Mouse (Mus musculus): ENCODE measurements at regions not wholly inside any gene's neighbourhood (a gene's known extent, or its start where the extent isn't known, plus 50 kb on each side); places are given as distances from the start of the nearest gene placed in this dataset.

GRCm38 (mm10) chr16:62981821-62982220 is 127.7 kb downstream of the Pros1 start:
- DNase-seq (ENCODE audit: low spot score), result no peak

- DNase-seq (ENCODE audit: low spot score), result no peak
Observed at GRCm38 (mm10) chr16:62982558-62982957, 128.5 kb downstream of the Pros1 start.

GRCm38 (mm10) chr16:62995555-62995954 is 141.4 kb downstream of the Pros1 start:
- DNase-seq (ENCODE audit: low spot score), result no peak

- DNase-seq (ENCODE audit: low spot score), result no peak
Observed at GRCm38 (mm10) chr16:63011151-63011734, 157.1 kb downstream of the Pros1 start.

- DNase-seq (ENCODE audit: low spot score), result no peak
Observed at GRCm38 (mm10) chr16:63014453-63014852, 160.3 kb downstream of the Pros1 start.

- no peak for DNase-seq (ENCODE audit: low spot score)
Observed at GRCm38 (mm10) chr16:63016144-63016543, 162.0 kb downstream of the Pros1 start.

GRCm38 (mm10) chr16:63016658-63017057 is 162.6 kb downstream of the Pros1 start:
- no peak for DNase-seq (ENCODE audit: low spot score)

- no peak for DNase-seq (ENCODE audit: low spot score)
Observed at GRCm38 (mm10) chr16:63030399-63030798, 176.3 kb downstream of the Pros1 start.

GRCm38 (mm10) chr16:63031035-63031434 is 176.9 kb downstream of the Pros1 start:
- DNase-seq (ENCODE audit: low spot score), result no peak

- DNase-seq (ENCODE audit: low spot score), result no peak
Observed at GRCm38 (mm10) chr16:63031802-63032201, 177.7 kb downstream of the Pros1 start.

GRCm38 (mm10) chr16:63049100-63049499 is 195.0 kb downstream of the Pros1 start:
- DNase-seq (ENCODE audit: low spot score), result no peak

- DNase-seq (ENCODE audit: low spot score), result no peak
Observed at GRCm38 (mm10) chr16:63062883-63063282, 208.8 kb downstream of the Pros1 start.

GRCm38 (mm10) chr16:63069987-63070386 is 215.9 kb downstream of the Pros1 start:
- DNase-seq (ENCODE audit: low spot score), result no peak

GRCm38 (mm10) chr16:63075814-63076213 is 221.7 kb downstream of the Pros1 start:
- DNase-seq (ENCODE audit: low spot score), result no peak

- no peak for DNase-seq (ENCODE audit: low spot score)
Observed at GRCm38 (mm10) chr16:63081383-63081782, 227.3 kb downstream of the Pros1 start.

GRCm38 (mm10) chr16:63083256-63083655 is 229.1 kb downstream of the Pros1 start:
- no peak for DNase-seq (ENCODE audit: low spot score)

- no peak for DNase-seq (ENCODE audit: low spot score)
Observed at GRCm38 (mm10) chr16:63084021-63084756, 230.1 kb downstream of the Pros1 start.

GRCm38 (mm10) chr16:63086086-63086796 is 232.1 kb downstream of the Pros1 start:
- peak; percentile 23 for DNase-seq (ENCODE audit: low spot score)

GRCm38 (mm10) chr16:63091471-63092300 is 237.6 kb downstream of the Pros1 start:
- DNase-seq (ENCODE audit: low spot score), result no peak

GRCm38 (mm10) chr16:63094126-63094840 is 240.2 kb downstream of the Pros1 start:
- peak; percentile 32 for DNase-seq (ENCODE audit: low spot score)

GRCm38 (mm10) chr16:63102362-63102761 is 248.3 kb downstream of the Pros1 start:
- no peak for DNase-seq (ENCODE audit: low spot score)

- DNase-seq (ENCODE audit: low spot score), result no peak
Observed at GRCm38 (mm10) chr16:63102930-63103329, 248.8 kb downstream of the Pros1 start.

All from lung, postnatal 25 days (tissue).